Mouse (Mus musculus) limb, embryonic 13.5 days (tissue): ENCODE data around the gene Cebpz. TPM values are rescaled to one million over a fixed set of nuclear protein-coding genes. Genes with fewer than 3 reads are reported as not detected.

ENCODE experiments used
- ATAC-seq: fragments of 200-750 bp; cut with Nextera tagmentation; 2 replicates; pipeline ENCODE4 v1.8.0; 2017; ENCODE audit warnings: low read depth, moderate number of reproducible peaks, moderate TSS enrichment; ENCODE audit not compliant: low FRiP score
- H3K27ac ChIP-seq: fragments of 300-500 bp; sonication (generic); 2 replicates; pipeline ENCODE4 v1.5.1; 2015; ENCODE audit warnings: inconsistent platforms, mild to moderate bottlenecking, moderate library complexity
- H3K27me3 ChIP-seq: fragments of 300-500 bp; sonication (generic); 2 replicates; pipeline ENCODE4 v1.6.1; 2015; ENCODE audit warnings: mild to moderate bottlenecking, inconsistent platforms
- H3K36me3 ChIP-seq: fragments of 300-500 bp; sonication (generic); 2 replicates; pipeline ENCODE4 v1.6.1; 2015; ENCODE audit warnings: inconsistent platforms, mild to moderate bottlenecking, moderate library complexity
- H3K4me1 ChIP-seq: fragments of 300-500 bp; sonication (generic); 2 replicates; pipeline ENCODE4 v1.6.1; 2015; ENCODE audit warnings: inconsistent platforms
- H3K4me2 ChIP-seq: fragments of 300-500 bp; sonication (generic); replicated peaks from 2 replicates; pipeline ENCODE4 v1.6.1; 2015; ENCODE audit warnings: inconsistent platforms, mild to moderate bottlenecking, moderate library complexity
- H3K4me3 ChIP-seq: fragments of 300-500 bp; sonication (generic); 2 replicates; pipeline ENCODE4 v1.5.1; 2015; ENCODE audit warnings: moderate library complexity, mild to moderate bottlenecking, inconsistent platforms
- H3K9ac ChIP-seq: fragments of 300-500 bp; sonication (generic); 2 replicates; pipeline ENCODE4 v1.6.1; 2015; ENCODE audit warnings: mild to moderate bottlenecking, inconsistent platforms
- H3K9me3 ChIP-seq: fragments of 300-500 bp; sonication (generic); 2 replicates; pipeline ENCODE4 v1.6.1; 2016; ENCODE audit warnings: inconsistent platforms
- WGBS: fragments of 180-500 bp; shearing (Covaris S2); methylation state at CpG from one replicate; pipeline ENCODE4 v1.1.7; 2015; 5-methylcytosine and 5-hydroxymethylcytosine counted together
- polyA plus RNA-seq: library from polyadenylated mRNA; unstranded; fragments of >200 nt; fragmentation: Nextera tagmentation; extraction: Ambion mirVana; gene quantifications from 2 replicates; pipeline ENCODE4 v1.2.1, GENCODE M21; 2015

The Cebpz gene
- polyA plus RNA-seq, 1 experiment from 2014 or later = 68.1 TPM

DNA sequence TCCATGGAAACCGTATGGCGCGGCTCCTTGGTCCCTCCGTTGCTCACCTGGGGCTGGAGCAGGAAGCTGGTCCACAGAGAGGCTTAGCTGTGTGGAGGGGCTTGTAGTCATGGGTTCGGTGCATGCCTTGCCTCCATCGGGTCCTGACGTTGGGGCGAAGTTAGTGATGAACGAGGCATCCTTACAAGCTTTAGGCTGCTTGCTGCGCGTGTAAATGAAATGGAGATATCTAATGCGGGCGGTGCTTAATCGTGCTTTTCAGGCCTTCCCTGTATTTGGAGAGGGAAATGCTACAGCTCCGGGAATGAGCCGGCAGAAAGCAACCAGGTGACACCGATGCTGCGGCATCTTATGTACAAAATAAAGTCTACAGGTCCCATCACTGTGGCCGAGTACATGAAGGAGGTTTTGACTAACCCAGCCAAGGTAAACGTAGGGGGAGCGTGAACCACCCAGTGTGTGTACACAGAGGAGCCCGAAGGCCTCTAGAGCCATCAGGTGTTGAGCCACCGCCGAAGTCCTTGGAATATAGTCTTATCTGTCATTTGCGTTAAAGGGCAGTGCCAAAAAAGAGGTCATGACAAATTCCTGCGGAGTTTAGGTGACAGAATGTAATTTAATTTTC, 475 bp upstream of the Cebpz start:
- Histone ChIP-seq H3K4me1 (peaks cover 16% of the 10 kb centered on the region), H3K9ac (peak overlapping the region; percentile 64), H3K4me2 (peak overlapping the region; percentile 71), H3K27ac (peak overlapping the region; percentile 40; the same call in 1 of the 2 replicates), H3K36me3 (peaks cover 37% of the 10 kb centered on the region), H3K27me3 (no peaks in the 10 kb centered on the region), H3K4me3 (peak overlapping the region; percentile 82), H3K9me3 (no peaks in the 10 kb centered on the region)
- 0 out of 2 replicates have a peak, but pooled peaks have one; percentile 4 for ATAC-seq
- WGBS = 11% methylated on average over 26 of the region's 26 CpGs

DNA sequence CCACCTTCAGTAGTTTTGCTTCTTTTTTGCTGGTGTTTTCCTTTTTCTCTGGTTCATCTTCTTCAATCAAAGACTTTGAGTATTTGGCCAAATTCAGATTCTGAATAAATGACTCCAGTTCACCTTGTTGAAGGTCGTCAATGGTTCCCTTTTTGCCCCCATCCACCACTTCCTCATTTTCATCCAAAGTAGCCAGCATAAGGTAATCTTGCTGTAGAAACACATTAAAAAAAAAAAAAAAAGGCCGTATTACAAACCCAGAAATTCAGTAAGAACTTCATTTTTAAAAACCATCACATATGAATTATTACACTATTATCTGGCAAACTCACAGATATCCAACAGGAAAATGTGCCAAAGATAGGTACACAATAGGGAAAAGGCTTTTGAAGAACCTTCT, 1.0 kb downstream of the Cebpz start:
- peak overlapping the region; percentile 71 for H3K4me2 ChIP-seq
- H3K27me3 ChIP-seq = no peaks in the 10 kb centered on the region
- H3K4me3 ChIP-seq = peak overlapping the region; percentile 82
- 86% methylated on average over 2 of the region's 2 CpGs for WGBS
- ATAC-seq = no peak
- peaks cover 48% of the 10 kb centered on the region for H3K36me3 ChIP-seq
- H3K9me3 ChIP-seq = no peaks in the 10 kb centered on the region
- H3K27ac ChIP-seq = no peak overlapping the region
- H3K9ac ChIP-seq = peak overlapping the region; percentile 86
- peaks cover 16% of the 10 kb centered on the region for H3K4me1 ChIP-seq

DNA sequence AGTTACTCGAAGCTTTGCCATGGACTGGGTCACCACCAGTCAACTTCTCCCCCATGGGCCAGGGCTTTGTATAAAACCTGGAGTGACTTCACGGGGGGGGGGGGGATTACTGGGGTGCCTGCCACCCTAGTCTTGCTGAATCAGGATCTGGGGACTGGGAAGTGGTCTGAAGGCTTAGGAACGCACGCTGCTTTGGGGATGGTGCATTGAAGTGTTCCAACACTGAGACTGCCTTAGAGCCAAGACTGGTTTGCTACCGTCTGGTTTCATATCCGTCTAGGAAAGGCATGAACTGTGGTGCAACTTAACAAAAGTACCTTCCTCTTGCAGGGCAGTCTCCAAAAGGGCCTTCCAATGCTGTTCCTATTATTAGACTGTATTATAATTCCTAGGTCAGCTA, 19.2 kb downstream of the Cebpz start:
- H3K27ac ChIP-seq = 0 out of 2 replicates have a peak overlapping the region, but pooled peaks have one; percentile 22
- H3K4me1 ChIP-seq = peaks cover 14% of the 10 kb centered on the region
- peak overlapping the region; percentile 76 for H3K4me3 ChIP-seq
- peaks cover 37% of the 10 kb centered on the region for H3K36me3 ChIP-seq
- H3K27me3 ChIP-seq = no peaks in the 10 kb centered on the region
- no peak overlapping the region for H3K9ac ChIP-seq
- no peak for ATAC-seq
- H3K9me3 ChIP-seq = no peaks in the 10 kb centered on the region
- H3K4me2 ChIP-seq = peak overlapping the region; percentile 76
- 45% methylated on average over 6 of the region's 6 CpGs for WGBS

DNA sequence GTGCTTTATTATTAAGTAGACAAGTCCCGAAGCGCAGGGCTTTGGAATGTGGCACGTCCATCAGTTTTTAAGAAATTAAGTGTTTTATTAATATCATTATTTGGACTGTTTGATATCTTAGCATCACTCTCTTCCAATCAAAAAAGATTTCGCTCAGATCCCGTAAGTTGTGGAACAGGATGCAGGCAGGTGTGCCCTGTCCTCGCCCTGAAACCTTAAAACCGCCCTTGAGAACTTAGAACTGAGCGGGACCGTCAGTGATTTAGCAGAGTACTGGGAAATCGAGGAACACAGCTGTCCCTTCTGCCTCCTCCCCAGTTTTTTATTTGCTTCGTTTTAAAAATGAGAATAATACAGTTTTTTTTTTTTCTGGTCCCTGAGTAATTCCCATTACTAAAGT, 20.0 kb downstream of the Cebpz start:
- H3K9ac ChIP-seq = peak overlapping the region; percentile 85
- 3% methylated on average over 11 of the region's 11 CpGs for WGBS
- H3K4me2 ChIP-seq = peak overlapping the region; percentile 76
- no peak for ATAC-seq
- H3K27ac ChIP-seq = peak overlapping the region; percentile 70
- peaks cover 30% of the 10 kb centered on the region for H3K36me3 ChIP-seq
- no peaks in the 10 kb centered on the region for H3K27me3 ChIP-seq
- H3K4me1 ChIP-seq = peaks cover 14% of the 10 kb centered on the region
- no peaks in the 10 kb centered on the region for H3K9me3 ChIP-seq
- H3K4me3 ChIP-seq = peak overlapping the region; percentile 76

DNA sequence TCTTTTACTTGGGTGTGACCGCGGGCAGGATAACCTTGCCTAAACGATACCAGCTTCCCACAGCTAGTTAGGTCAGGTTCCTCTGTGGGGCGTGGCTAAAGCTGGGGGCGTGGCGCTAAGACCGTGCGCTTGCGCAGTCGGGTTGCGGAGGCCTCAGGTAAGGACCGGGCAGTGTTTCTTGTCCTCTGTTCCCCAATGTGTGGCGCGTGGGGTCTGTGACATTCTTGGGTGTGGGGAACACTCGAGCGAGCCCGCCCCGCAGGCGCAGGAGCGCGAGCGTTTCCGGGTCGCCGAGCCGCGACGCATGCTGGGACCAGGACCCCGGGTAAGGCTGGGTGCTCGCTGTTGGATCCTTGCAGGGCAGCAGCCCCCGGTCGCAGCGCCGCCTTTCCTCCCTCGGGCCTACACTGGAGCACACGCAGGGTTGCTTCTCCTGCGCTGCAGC, 20.5 kb downstream of the Cebpz start, which contains the start of gene Cebpzos:
TSS of gene Cebpzos (plus strand) at position 132 of the 445 bp plus-strand sequence.
- Histone ChIP-seq H3K27me3 (no peaks in the 10 kb centered on the region), H3K4me2 (peak within 1 kb of the TSS; percentile 76), H3K4me1 (peaks cover 14% of the 10 kb centered on the region), H3K36me3 (peaks cover 25% of the 10 kb centered on the region), H3K9me3 (no peaks in the 10 kb centered on the region), H3K27ac (peak within 1 kb of the TSS; percentile 70), H3K4me3 (peak within 1 kb of the TSS; percentile 76), H3K9ac (peak within 1 kb of the TSS; percentile 85)
- ATAC-seq = peak; percentile 94
- WGBS = under 1% methylated on average over 37 of the region's 37 CpGs

DNA sequence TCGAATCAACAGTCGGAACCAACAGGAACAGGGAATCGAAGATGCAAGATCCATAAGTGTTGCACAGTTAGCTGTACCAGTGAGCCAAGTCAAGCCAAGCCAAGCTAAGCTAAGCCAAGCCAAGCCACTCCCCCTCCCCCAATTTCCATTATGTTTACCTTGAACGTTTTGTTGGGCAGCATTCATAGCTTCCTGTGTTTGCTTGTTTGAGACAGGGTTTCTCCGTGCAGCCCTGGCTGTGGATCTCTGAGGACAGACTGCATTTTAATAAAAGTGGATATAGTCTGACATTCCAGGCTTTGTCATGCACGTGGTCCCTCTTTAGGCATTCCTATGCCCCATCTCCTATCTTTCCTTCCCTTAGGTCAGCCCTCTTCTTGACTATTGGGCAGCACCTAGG, 21.1 kb downstream of the Cebpz start:
- Histone ChIP-seq H3K27me3 (no peaks in the 10 kb centered on the region), H3K4me1 (peaks cover 14% of the 10 kb centered on the region), H3K27ac (peak overlapping the region; percentile 52; the same call in 1 of the 2 replicates), H3K4me3 (peak overlapping the region; percentile 76), H3K4me2 (peak overlapping the region; percentile 76), H3K36me3 (peaks cover 21% of the 10 kb centered on the region), H3K9me3 (no peaks in the 10 kb centered on the region), H3K9ac (peak overlapping the region; percentile 85)
- 0 out of 2 replicates have a peak, but pooled peaks have one; percentile 0 for ATAC-seq
- WGBS = 48% methylated on average over 6 of the region's 6 CpGs

DNA sequence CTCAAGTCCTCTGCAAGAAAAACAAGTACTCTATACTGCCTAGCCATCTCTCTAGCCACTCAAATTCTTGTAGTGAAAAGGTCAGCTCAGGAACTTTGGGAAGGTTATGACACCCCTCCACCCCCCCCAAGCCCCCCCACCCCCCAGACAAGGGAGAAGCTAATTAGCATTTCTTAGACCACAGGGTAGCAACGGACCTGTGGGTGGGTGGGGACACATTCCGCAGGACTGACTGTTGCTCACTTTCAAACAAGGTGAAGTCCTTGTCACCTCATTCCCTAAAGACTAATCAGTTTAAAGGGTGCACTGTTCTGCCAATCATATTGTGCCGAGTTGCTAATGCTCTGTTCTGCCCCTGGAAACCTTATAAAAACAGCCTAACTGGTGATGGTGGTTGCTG, 22.9 kb downstream of the Cebpz start:
- H3K27ac ChIP-seq = no peak overlapping the region
- no peak overlapping the region for H3K9ac ChIP-seq
- H3K4me1 ChIP-seq = peaks cover 14% of the 10 kb centered on the region
- peaks cover 6% of the 10 kb centered on the region; the same call in 1 of the 2 replicates for H3K36me3 ChIP-seq
- no peak overlapping the region for H3K4me2 ChIP-seq
- 68% methylated on average over 3 of the region's 3 CpGs for WGBS
- H3K9me3 ChIP-seq = no peaks in the 10 kb centered on the region
- ATAC-seq = no peak
- H3K4me3 ChIP-seq = no peak overlapping the region
- no peaks in the 10 kb centered on the region for H3K27me3 ChIP-seq

DNA sequence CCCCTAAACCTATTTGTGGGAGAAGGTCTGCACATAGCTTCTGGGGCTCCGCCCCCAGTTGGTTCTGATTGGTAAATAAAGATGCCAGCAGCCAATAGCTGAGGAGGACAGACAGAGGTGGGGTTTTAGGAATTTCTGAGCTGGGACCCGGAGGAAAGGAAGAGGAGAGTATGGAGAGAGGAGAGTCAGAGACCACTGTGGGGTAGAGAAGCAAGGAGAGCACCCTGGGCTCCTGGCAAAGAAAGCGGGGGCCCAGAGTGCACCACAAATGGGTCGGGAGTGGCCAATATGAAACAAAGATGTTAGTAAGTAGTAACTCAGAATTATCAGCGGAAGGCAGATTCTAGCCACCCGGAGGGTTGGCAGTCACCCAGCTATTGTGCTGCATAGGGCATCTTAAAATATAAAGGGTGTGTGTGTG, 24.0 kb downstream of the Cebpz start:
- no peak for ATAC-seq

DNA sequence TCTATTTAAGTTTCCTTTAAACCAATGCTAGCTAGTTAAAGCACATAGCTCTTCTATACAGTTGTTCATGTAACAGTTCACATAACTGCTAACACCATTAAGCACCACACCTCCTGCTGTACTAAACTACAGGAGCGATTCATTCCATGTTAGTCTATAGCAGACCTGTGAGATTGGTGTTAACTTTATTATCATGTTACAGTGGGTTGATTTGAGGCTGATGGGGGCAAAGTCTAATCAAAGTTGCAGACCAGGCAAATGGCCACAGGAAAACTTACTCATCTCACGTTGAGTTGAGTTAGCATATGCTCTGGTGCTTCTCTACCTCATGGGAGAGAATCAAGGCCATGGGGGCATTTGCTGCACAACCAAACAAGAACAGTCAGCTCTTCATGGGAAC, 27.5 kb downstream of the Cebpz start:
- 66% methylated on average over 2 of the region's 2 CpGs for WGBS
- Histone ChIP-seq H3K4me3 (no peak overlapping the region), H3K4me1 (no peaks in the 10 kb centered on the region), H3K27ac (no peak overlapping the region), H3K9me3 (no peaks in the 10 kb centered on the region), H3K27me3 (0 out of 2 replicates have a peak, but pooled peaks cover 3% of the 10 kb centered on the region), H3K4me2 (no peak overlapping the region), H3K9ac (no peak overlapping the region), H3K36me3 (no peaks in the 10 kb centered on the region)
- ATAC-seq = no peak

More for the DNA sequence above, 24.0 kb downstream of the Cebpz start:
- H3K4me3 ChIP-seq = peak overlapping the region; percentile 35
- 30% methylated on average over 6 of the region's 6 CpGs for WGBS
- H3K27me3 ChIP-seq = 0 out of 2 replicates have a peak, but pooled peaks cover 3% of the 10 kb centered on the region
- peak overlapping the region; percentile 55 for H3K4me2 ChIP-seq
- no peak overlapping the region for H3K27ac ChIP-seq
- no peaks in the 10 kb centered on the region for H3K36me3 ChIP-seq
- H3K9me3 ChIP-seq = no peaks in the 10 kb centered on the region
- peaks cover 14% of the 10 kb centered on the region for H3K4me1 ChIP-seq
- no peak overlapping the region for H3K9ac ChIP-seq

DNA sequence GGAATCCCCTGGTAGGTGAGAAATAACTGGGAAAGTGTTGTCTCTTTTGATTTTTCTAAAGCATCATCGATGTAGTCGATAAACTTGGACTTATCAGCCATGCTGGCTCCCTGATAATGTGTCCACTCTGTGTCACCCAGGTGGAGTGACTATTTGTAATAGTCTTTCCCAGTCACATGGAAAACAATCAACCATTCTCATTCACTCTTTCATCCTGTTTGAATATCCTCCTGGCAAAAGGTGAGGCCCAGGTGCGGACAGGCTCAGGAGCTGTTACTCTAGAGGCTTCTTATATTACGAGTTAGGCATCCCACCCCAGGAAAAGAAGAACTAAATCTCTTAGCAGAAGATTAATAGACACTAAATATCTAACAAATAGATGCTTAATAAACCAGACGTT, 30.0 kb downstream of the Cebpz start, which contains the start of gene Sult6b1:
TSS of gene Sult6b1 (minus strand) at position 101 of the 400 bp plus-strand sequence.
- WGBS = 80% methylated on average over 5 of the region's 5 CpGs
- no peak for ATAC-seq
- no peaks in the 10 kb centered on the region for H3K9me3 ChIP-seq

DNA sequence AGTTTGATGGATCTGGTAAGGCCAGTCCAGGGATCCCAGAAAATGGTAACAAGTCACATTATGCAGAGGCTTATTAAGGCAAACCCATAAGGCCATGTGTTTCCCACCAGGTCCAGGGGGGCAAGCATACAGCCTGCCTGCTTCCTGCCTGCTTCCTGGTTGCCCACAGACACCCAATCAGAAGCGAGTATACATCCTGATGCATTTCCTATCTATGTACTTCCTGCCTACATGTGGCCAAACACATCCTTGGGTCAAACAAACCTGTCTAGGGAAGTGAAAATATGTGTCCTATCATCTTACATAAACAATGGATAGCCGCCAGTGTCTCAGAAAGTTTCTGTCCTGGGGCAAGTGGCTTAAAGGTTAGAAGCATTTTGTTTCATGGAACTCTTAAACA, 33.7 kb downstream of the Cebpz start:
- Histone ChIP-seq H3K36me3 (no peaks in the 10 kb centered on the region), H3K4me3 (no peak overlapping the region), H3K4me2 (no peak overlapping the region), H3K4me1 (no peaks in the 10 kb centered on the region), H3K27ac (no peak overlapping the region), H3K9me3 (no peaks in the 10 kb centered on the region), H3K27me3 (no peaks in the 10 kb centered on the region), H3K9ac (no peak overlapping the region)
- WGBS = 82% methylated on average over 2 of the region's 2 CpGs
- no peak for ATAC-seq

More for the DNA sequence above, 30.0 kb downstream of the Cebpz start, which contains the start of gene Sult6b1:
- no peaks in the 10 kb centered on the region for H3K36me3 ChIP-seq
- no peak within 1 kb of the TSS for H3K9ac ChIP-seq
- H3K27ac ChIP-seq = no peak within 1 kb of the TSS
- H3K4me1 ChIP-seq = no peaks in the 10 kb centered on the region
- H3K4me3 ChIP-seq = no peak within 1 kb of the TSS
- 0 out of 2 replicates have a peak, but pooled peaks cover 3% of the 10 kb centered on the region for H3K27me3 ChIP-seq
- no peak within 1 kb of the TSS for H3K4me2 ChIP-seq

DNA sequence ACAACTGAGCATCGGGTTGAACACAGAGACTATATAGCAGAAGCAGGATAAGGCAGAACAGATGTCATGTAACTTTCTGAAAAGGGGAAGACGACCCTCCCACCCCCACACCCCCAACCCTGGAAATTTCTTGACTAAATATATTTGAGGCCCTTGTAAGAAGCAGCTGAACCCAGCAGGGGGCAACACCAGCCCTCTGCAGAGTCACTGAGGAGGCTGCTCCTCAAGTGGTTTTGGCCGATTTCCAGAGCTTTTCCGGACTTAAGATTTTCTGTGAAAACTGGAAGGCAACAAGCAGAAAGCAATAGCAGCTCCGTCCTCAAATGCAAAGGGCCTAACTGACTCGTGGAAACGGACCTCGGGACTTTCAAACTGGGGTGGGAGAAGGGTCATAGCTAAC, 41.5 kb downstream of the Cebpz start:
- Histone ChIP-seq H3K27ac (peak overlapping the region; percentile 48; the same call in 1 of the 2 replicates), H3K9me3 (no peaks in the 10 kb centered on the region), H3K9ac (no peak overlapping the region), H3K4me2 (peak overlapping the region; percentile 53), H3K27me3 (no peaks in the 10 kb centered on the region), H3K4me3 (peak overlapping the region; percentile 23; the same call in 1 of the 2 replicates), H3K36me3 (no peaks in the 10 kb centered on the region), H3K4me1 (0 out of 2 replicates have a peak, but pooled peaks cover 9% of the 10 kb centered on the region)
- ATAC-seq = peak; percentile 57; the same call in 1 of the 2 replicates
- 24% methylated on average over 8 of the region's 8 CpGs for WGBS
